Mouse (Mus musculus): ENCODE data around the gene Grk5. TPM values are rescaled to one million over a fixed set of nuclear protein-coding genes. Genes with fewer than 3 reads are reported as not detected.

Gene Grk5
- polyA plus RNA-seq, 2 experiments: 0.50 to 0.84 TPM

DNA sequence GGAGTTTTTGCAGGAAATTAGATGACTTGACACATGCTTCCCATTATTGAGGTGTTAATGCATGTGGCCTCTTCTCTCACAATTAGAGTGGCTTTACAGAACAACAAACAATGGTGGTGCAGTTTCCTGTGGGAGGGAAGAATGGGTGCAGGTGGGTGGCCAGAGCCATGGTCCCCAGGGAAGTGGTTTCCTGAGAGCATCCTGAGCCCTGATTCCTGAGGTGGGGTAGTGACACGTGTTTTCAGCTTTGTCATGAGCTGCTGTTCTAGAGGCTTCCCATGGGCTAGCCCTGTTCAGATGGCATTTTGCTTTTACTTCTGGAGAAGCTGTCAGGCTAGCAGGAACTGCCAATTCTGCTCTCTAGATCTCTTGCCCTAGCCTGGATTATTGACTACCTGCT is 59.4 kb downstream of the Grk5 start:
- Histone ChIP-seq H3K4me3 (ENCODE audit: insufficient read depth in 1 of 2, low read depth in 2 of 2, low read length in 2 of 2) (no peak overlapping the region), H3K9me3 (ENCODE audit: control insufficient read depth, low read length) (no peaks in the 10 kb centered on the region), H3K27ac (no peak overlapping the region), H3K4me1 (replicated peaks; ENCODE audit: control insufficient read depth in 2 of 2, insufficient read depth in 2 of 2, low read length in 1 of 2) (peaks cover 0 to 10% of the 10 kb centered on the region in 2 experiments; a peak in 2 of 4 replicates), H3K27me3 (ENCODE audit: control insufficient read depth, insufficient read depth, low read length) (no peaks in the 10 kb centered on the region), H3K36me3 (replicated peaks; ENCODE audit: control insufficient read depth, insufficient read depth, low read depth) (no peaks in the 10 kb centered on the region), H3K4me2 (ENCODE audit: low read depth) (no peak overlapping the region), H3K9ac (replicated peaks) (no peak overlapping the region)
- 9% methylated on average over 1 of the region's 1 CpGs for WGBS (ENCODE audit: insufficient replicate concordance)
- no peak for ATAC-seq (ENCODE audit: insufficient read depth)
- DNase-seq (ENCODE audit: low read depth in 3 of 3, low spot score in 3 of 3): no peak
- no peak for TF ChIP-seq CTCF (IDR thresholded peaks at IDR 0.05; ENCODE audit: low read depth)
- no peak for TF ChIP-seq EP300 (IDR thresholded peaks at IDR 0.05; ENCODE audit: low read depth)

DNA sequence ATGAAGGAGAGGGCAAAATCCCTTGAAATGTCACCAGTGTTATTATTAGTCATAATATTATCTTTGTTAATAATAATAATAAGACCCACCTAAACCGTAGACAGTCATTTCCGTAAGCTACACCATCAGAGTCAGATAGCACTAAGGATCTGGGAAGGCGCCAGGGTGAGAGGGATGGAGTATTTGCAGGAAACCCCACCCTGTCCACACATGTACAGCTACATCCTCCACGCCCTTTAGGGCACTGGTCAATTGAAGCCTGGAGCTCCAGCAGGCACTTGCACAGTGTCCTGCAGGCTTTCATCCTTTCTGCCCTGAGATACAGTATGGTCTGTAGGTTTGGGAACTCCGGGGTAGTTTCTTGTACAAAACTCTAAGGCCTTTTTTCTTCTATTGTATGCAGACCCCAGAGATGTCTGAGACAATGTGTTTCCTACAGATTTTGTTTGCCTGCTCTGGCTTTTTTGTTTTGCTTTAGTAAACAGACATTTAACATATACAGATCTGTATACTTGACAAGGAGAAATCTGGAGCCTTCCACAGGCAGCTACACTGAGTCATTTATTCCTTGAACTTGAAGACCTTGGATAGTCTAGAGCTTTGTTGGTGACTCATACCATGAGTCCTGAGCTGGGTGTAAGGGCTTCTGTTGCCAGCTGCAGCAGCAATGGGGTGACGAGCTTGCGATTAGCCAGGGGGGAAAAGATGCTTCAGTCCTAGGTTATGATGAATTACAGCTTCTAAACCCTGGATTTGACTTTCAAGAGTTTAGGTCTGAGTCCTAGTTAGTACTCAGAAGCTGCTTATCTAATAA is 60.7 kb downstream of the Grk5 start:
- WGBS (ENCODE audit: insufficient replicate concordance): 59% methylated on average over 7 of the region's 7 CpGs
- no peak for DNase-seq (ENCODE audit: low read depth in 3 of 3, low spot score in 3 of 3)

DNA sequence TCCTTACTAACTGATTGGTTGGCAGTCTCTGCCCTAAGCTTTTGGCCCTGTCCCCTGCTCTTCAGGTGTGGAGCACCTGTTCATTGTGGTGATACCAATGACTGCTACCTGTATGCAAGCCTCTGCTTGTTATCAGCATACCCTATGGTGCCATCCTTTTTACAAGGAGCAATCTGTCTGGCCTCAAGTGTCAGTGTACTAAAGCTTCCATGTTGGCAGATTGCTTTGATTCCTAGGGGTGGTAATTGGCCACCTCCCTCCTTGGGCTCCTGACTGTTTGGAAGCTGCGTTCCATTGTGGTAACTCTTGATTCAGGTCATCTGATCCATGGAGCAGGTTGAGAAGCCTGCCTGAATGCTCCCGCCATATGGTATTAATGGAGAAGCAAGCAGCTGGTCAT is 65.6 kb downstream of the Grk5 start:
- no peak overlapping the region for H3K9ac ChIP-seq (replicated peaks)
- 51% methylated on average over 2 of the region's 2 CpGs for WGBS (ENCODE audit: insufficient replicate concordance)
- H3K9me3 ChIP-seq (ENCODE audit: control insufficient read depth, low read length): no peaks in the 10 kb centered on the region
- no peak overlapping the region for H3K4me2 ChIP-seq (ENCODE audit: low read depth)
- H3K27me3 ChIP-seq (ENCODE audit: control insufficient read depth, insufficient read depth, low read length): no peaks in the 10 kb centered on the region
- no peak overlapping the region for H3K27ac ChIP-seq
- H3K36me3 ChIP-seq (replicated peaks; ENCODE audit: control insufficient read depth, insufficient read depth, low read depth): no peaks in the 10 kb centered on the region
- no peak for ATAC-seq (ENCODE audit: insufficient read depth)
- H3K4me3 ChIP-seq (ENCODE audit: insufficient read depth in 1 of 2, low read depth in 2 of 2, low read length in 2 of 2): no peak overlapping the region
- H3K4me1 ChIP-seq (replicated peaks; ENCODE audit: control insufficient read depth in 2 of 2, insufficient read depth in 2 of 2, low read length in 1 of 2): no peaks in the 10 kb centered on the region
- TF ChIP-seq EP300 (IDR thresholded peaks at IDR 0.05; ENCODE audit: low read depth): no peak
- no peak for TF ChIP-seq CTCF (IDR thresholded peaks at IDR 0.05; ENCODE audit: low read depth)
- DNase-seq (ENCODE audit: low read depth in 3 of 3, low spot score in 3 of 3): no peak

More for the DNA sequence above, 60.7 kb downstream of the Grk5 start:
- Histone ChIP-seq H3K4me1 (replicated peaks; ENCODE audit: control insufficient read depth in 2 of 2, insufficient read depth in 2 of 2, low read length in 1 of 2) (peaks cover 0 to 10% of the 10 kb centered on the region in 2 experiments; a peak in 2 of 4 replicates), H3K9ac (replicated peaks) (no peak overlapping the region), H3K27ac (no peak overlapping the region), H3K27me3 (ENCODE audit: control insufficient read depth, insufficient read depth, low read length) (no peaks in the 10 kb centered on the region), H3K4me2 (ENCODE audit: low read depth) (no peak overlapping the region), H3K9me3 (ENCODE audit: control insufficient read depth, low read length) (no peaks in the 10 kb centered on the region), H3K36me3 (replicated peaks; ENCODE audit: control insufficient read depth, insufficient read depth, low read depth) (no peaks in the 10 kb centered on the region), H3K4me3 (ENCODE audit: insufficient read depth in 1 of 2, low read depth in 2 of 2, low read length in 2 of 2) (no peak overlapping the region)
- TF ChIP-seq CTCF (IDR thresholded peaks at IDR 0.05; ENCODE audit: low read depth): no peak
- TF ChIP-seq EP300 (IDR thresholded peaks at IDR 0.05; ENCODE audit: low read depth): no peak
- ATAC-seq (ENCODE audit: insufficient read depth): no peak

DNA sequence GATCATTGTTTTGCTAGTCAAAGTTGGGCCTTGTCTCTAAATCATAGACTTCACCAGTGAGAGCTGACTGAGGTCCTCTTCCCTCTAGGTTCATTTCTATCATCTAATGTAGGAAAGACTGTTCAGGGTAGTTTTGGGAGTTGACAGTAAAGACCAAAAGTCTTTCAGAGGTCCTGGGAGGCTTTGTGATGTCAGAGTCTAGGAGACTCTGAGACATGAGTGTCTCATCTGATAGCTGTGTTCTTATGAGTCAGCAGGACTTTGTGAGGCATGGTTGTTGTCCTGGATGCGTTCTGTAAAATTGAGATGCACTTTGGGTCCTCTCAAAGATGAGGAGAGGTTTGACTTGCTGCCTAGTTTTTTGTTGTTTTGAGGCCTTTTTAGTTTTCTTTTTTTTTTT is 66.2 kb downstream of the Grk5 start:
- H3K9me3 ChIP-seq (ENCODE audit: control insufficient read depth, low read length): no peaks in the 10 kb centered on the region
- H3K36me3 ChIP-seq (replicated peaks; ENCODE audit: control insufficient read depth, insufficient read depth, low read depth): no peaks in the 10 kb centered on the region
- no peak for DNase-seq (ENCODE audit: low read depth in 3 of 3, low spot score in 3 of 3)
- TF ChIP-seq CTCF (IDR thresholded peaks at IDR 0.05; ENCODE audit: low read depth): no peak
- no peak for TF ChIP-seq EP300 (IDR thresholded peaks at IDR 0.05; ENCODE audit: low read depth)
- H3K4me1 ChIP-seq (replicated peaks; ENCODE audit: control insufficient read depth in 2 of 2, insufficient read depth in 2 of 2, low read length in 1 of 2): no peaks in the 10 kb centered on the region
- ATAC-seq (ENCODE audit: insufficient read depth): no peak
- no peak overlapping the region for H3K27ac ChIP-seq
- H3K27me3 ChIP-seq (ENCODE audit: control insufficient read depth, insufficient read depth, low read length): no peaks in the 10 kb centered on the region
- no peak overlapping the region for H3K4me3 ChIP-seq (ENCODE audit: insufficient read depth in 1 of 2, low read depth in 2 of 2, low read length in 2 of 2)
- 57% methylated on average over 1 of the region's 1 CpGs for WGBS (ENCODE audit: insufficient replicate concordance)
- no peak overlapping the region for H3K9ac ChIP-seq (replicated peaks)
- no peak overlapping the region for H3K4me2 ChIP-seq (ENCODE audit: low read depth)

DNA sequence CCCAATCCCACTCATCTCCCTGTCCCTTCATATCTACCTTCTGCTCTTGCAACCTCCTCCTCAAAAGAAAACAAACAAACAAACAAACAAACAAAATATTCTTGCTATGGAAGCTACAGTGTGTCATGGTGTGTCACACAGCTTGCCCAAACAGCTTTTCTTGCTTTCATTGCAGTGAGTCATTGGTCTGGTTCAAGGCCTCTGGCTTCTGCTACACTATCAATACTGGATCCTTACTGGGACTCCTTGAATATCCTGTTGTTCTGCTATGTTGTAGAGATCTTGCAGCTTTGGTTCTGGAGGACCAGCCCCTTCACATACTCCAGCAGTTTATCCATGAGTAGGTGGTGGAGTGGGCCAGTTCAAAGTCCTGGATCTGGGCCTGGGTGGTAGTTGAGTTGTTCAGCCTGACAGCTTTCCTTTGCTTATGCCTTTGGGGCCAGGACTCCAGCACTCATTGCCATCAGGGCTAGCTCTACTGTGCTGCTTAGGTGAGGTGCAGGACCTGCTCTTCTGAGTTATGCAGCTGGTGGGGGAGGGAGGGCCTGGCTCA is 66.7 kb downstream of the Grk5 start:
- TF ChIP-seq EP300 (IDR thresholded peaks at IDR 0.05; ENCODE audit: low read depth): no peak
- TF ChIP-seq CTCF (IDR thresholded peaks at IDR 0.05; ENCODE audit: low read depth): no peak
- Histone ChIP-seq H3K4me1 (replicated peaks; ENCODE audit: control insufficient read depth in 2 of 2, insufficient read depth in 2 of 2, low read length in 1 of 2) (no peaks in the 10 kb centered on the region), H3K4me2 (ENCODE audit: low read depth) (no peak overlapping the region), H3K9ac (replicated peaks) (no peak overlapping the region), H3K27ac (no peak overlapping the region), H3K36me3 (replicated peaks; ENCODE audit: control insufficient read depth, insufficient read depth, low read depth) (no peaks in the 10 kb centered on the region), H3K9me3 (ENCODE audit: control insufficient read depth, low read length) (no peaks in the 10 kb centered on the region), H3K27me3 (ENCODE audit: control insufficient read depth, insufficient read depth, low read length) (no peaks in the 10 kb centered on the region), H3K4me3 (ENCODE audit: insufficient read depth in 1 of 2, low read depth in 2 of 2, low read length in 2 of 2) (no peak overlapping the region)
- DNase-seq (ENCODE audit: low read depth in 3 of 3, low spot score in 3 of 3): no peak
- no peak for ATAC-seq (ENCODE audit: insufficient read depth)

Data from liver, embryonic 14.5 days (tissue).